Mouse (Mus musculus) layer of hippocampus, postnatal 36 days (tissue): ENCODE measurements around the gene Scamp4. TPM values are rescaled to one million over a fixed set of nuclear protein-coding genes. Genes with fewer than 3 reads are reported as not detected.

Experiments used
- DNase-seq, 2 experiments: peaks; one replicate each; pipeline ENCODE4 v3.0.0; 2022
- microRNA-seq, 2 experiments: library from miRNA; unstranded; fragments of <30 nt; microRNA quantifications; one replicate each; pipeline ENCODE4 v1.2.0; 2021
- total RNA-seq, 2 experiments: library from RNA; stranded (reverse); gene quantifications; 2 replicates each; pipeline ENCODE4 v1.2.3; 2021

Gene Scamp4
- total RNA-seq, 2 experiments from 2014 or later: 41.8 to 44.9 TPM

DNA sequence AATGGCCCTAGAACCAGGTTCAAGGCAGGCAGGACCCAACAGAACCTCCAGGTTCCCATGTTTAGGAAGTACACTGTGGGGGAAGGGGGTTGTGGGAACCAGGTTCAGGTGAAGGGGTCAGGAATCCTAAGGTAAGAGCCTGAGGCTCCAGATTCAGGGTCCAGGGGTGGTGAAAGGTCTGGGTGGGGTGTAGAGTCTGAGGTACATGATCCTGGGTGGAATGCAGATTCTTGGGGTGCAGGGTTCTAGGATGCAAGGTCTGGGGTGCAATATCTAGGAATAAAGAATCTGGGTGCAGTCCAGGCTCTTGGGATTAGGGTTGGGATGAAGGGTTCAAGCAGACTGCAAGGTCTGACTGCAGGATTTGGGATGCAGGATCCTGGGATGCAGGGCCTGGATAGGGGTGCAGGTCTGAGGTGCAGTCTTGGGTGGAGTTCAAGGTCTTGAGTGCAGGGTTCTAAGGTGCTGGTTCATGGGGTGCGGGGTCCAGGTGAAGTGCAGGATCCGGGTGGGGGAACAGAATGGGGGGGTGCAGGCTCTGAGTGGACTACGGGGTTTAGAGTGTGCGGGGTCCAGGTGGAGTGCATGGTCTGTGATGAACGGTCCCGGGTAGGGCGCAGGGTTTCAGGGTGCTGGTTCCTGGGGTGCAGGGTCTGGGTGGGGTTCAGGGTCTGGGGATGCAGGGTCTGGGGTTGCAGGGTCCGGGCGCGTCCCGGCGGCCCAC, 52.9 kb downstream of the Scamp4 start:
- DNase-seq: no peak

DNA sequence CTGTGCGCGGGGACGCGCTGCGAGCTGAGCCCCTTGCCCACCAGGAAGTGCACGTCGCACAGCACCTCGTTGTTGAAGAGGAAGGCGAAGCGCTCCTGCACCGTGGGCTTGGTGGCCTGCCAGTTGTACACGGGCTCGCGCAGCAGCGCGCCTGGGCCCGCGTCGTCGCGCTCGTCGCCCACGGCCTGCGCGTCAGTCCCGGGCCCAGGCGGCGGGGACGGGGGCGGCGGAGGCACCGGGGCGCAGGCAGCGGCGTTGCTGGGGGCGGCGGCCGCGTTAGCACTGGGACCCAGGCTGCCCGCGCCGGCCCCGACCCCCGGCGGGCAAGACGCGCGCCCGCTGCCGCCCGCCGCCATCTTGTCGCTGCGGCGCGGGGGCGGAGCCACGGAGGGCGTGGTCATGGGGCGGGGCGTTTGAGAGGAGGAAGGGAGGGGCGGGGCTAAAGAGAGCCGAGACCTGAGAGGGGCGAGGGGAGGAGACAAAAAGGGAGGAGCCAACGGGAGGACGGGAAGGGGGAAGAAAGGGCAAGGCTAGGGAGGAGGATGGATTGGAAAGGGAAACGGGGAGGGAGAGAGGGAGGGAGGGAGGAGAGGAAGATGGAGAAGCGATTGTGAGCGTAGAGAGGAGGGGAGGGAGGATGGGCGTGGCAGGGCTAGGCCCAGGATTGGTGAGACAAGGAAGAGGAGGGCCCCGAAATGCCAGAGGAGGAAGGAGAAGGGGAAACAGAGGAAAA, 53.6 kb downstream of the Scamp4 start:
- peak; percentile 90 to 93 for DNase-seq

DNA sequence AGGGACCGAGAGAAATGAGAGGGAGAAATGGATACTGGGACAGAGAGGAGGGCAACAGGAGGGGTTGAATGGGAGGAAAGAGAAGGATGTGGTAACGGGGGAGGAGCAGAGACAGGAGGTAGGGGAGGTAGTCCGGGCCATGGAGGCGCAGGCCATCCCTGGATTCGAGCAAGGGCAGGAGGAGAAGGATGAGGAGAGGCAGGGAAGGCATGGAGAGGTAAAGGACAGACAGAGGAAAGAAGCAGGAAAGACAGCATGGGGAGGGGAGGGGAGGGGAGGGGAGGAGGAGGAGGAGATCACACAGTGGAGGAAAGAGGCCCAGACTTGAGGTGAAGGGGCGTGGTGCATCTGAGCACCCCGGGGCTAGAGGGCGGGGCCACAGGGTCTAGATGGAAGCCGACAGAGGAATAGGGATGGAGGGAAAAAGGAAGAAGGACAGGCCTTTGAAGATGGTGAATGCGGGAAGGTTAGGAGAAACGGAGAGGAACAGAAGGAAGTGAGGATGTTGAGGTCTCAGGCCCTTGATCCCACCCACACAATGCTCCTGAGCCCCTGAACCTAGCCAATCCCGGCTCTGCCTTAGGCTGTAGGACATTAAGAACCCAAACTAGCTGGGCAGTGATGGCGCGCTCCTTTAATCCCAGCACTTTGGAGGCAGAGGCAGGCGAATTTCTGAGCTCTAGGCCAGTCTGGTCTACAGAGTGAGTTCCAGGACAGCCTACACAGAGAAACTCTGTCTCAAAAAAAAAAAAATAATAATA, 54.4 kb downstream of the Scamp4 start, which contains the start of gene Btbd2:
Gene Btbd2 (minus strand): TSS at position 209 of the 761 bp plus-strand sequence.
- DNase-seq: no peak

DNA sequence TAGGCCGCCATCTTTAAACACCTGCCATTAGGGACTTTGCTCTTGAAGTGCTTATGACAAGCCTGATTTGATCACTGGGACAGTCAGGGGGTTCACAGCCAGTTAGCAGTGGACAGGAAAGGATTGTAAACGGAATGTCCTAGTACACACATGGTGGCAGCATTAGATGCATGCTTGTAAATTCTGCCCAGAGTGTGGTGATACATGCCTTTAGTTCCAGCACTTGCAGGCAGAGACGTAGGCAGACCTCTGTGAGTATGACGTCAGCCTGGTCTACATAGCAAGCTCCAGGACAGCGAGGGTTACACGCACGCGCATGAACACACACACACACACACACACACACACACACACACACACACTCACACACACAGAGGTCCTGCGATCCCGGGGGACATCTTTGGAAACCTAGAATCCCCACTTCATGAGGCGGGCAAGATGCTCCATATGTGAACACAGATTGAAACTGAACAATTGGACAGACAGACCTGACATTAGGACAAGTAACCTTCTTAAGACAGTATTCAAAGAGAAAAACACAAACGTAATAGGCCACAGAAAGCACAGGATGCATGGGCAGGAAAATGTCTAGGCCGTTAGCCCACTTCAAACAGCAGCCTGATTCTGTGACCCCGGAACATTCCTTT, 55.6 kb downstream of the Scamp4 start:
- DNase-seq: no peak

DNA sequence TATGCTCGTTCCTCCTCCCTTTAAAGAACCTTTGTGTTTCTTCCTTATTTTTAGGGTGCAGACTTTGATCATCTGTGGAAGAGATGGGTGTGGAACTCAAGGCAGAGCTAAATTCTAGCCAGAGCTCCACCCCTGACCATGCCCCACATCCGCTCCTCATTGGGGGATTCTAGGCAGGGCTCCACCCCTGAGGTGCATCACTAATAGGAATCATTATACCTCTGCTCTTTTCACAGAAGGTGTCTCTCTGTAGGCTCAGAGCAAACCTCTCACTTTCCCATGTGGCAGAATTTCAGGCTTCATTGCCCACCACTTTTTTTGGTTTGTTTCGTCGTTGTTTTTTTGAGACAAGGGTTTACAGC, 56.1 kb downstream of the Scamp4 start:
- DNase-seq: no peak

DNA sequence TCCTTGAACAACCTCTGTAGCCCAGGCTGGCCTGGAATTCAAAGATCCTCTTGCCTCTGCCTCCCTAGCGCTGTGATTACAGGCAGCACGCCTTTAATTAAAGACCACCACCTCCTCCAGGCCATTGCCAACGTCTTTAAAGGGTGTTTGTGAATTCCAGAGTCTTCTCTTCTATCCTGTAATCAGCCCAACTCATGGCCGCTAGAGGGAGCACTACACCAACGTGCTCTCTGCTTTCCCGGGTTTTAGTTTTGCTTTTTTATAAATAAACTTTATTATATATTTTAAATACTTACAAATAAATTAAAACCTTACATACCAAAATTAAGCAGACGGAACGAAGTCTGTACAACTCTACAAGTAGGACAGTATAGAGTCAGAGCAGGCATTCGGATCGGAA, 56.5 kb downstream of the Scamp4 start:
- peak; percentile 64 to 70 for DNase-seq

DNA sequence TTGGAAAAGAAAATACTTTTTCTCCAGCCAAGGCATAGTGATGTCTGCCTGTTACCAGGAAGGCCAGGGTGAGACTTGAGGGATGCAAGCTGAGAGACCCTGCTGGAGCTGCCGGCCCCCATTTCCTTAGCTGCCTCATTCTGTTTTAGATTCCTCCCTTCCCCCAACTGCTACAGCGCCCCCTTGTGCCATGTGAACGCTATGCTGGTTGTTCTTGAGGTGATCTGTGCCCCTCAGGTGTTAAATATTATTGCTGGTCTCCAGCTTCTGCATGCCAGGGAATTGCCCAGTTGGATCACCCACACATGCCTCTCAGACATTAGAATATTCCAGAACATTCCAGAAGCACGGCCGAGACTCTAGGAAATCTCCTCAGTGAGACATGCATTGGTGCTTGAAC, 58.5 kb downstream of the Scamp4 start:
- no peak for DNase-seq

DNA sequence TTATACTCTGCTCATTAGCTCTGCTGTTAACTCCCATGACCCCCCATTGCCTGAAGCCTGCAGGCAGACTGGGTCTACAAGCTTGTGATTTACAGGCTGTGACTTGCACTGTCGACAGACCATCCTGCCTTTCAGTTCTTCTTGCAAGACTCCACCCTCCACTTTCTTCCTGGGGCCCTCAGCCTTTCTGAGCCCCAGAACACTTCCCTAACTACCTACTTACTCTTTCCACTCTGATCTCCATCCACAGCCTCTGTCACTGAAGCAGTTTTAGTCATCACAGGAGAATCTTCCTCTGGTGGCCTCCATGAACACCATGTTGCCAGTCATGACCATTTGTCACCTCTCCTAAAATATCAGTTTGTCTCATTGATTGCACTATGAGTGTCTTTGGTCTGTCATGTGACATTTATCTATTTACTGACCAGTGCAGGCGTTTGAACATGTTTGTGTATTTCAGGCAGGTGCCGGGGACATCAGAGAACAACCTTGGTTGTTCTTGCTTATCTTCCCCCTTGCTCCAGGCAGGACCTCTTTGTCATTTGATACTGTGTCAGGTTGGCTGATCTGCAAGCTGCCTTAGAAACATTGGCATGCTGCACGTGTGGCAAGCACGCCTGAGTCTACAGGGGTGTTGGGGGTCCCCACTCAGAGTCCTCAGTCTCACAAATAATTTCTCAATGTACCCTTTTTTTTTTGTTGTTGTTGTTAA, 61.0 kb downstream of the Scamp4 start:
- no peak for DNase-seq

DNA sequence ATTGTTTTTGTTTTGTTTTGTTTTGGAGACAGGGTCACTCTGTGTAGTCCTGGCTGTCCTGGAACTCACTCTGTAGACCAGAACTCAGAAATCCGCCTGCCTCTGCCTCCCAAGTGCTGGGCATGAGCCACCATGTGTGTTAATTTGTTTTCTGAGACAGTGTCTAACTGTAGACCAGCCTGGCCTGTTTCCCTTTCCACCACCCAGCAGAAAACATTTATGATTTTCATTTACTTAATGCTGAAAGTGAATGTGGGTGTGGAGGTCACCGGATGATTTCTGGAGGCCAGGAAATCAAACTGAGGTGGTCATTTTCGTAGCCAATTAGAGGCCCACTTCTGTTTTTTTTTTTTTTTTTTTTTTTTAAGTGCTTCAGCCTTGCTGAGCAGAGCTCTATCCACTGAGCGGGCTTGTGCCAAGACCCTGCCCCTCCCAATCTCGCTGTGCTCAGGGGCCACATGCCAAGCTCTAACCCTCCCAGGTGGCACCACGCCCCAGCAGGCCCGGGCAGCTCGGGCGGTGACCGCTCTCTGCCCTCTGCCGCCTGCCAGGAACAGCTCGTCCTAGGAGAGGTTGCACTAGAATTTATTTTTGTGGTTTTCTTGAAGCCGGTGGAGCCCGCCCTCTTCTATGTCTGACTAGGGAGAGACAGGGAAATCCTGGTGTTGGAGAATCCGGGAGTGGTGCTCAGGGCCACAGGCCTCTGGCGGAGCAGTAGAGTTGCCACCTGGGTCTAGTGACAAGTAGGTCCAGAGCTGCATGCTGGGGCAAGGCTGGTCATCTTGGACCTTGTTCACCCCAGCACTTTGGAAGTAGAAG, 61.7 kb downstream of the Scamp4 start:
- DNase-seq: peak; percentile 45 to 49

DNA sequence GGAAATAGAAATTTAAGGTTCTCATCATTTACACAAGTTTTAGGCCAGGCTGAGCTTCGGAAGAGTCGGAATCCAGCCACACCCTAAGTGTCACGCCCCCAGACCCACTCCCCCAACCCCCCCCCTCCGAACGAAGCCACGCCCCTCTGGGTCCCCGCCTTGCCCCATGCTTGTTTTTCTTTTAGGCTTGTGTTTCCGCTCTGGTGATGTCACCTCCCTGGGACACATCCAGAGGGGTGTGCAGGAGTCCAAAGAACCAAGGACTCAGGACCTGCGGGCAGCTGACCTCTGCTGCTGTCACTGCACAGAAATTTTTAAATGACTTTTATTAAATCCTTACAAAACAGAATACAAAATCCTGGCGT, 62.3 kb downstream of the Scamp4 start:
- no peak for DNase-seq

Small RNAs within 50 kb of the gene (microRNA-seq; reads per million reads assigned to microRNA genes)
- gene Mir6912: 1.5 to 4.8 reads per million in 2 experiments

Other genes starting within 250 kb of the Scamp4 start
- 10 to 100 TPM; 23.2 to 23.4 TPM for gene Plk5, start 246.4 kb upstream of the Scamp4 start, total RNA-seq
- 10 to 100 TPM; 18.2 to 18.4 TPM for gene Mex3d, start 215.2 kb upstream of the Scamp4 start, total RNA-seq
- 100 to 1,000 TPM; 148 to 156 TPM for gene Mbd3, start 203.3 kb upstream of the Scamp4 start, total RNA-seq
- gene Uqcr11, start 196.0 kb upstream of the Scamp4 start, total RNA-seq: 100 to 1,000 TPM; 443 to 467 TPM
- 10 to 100 TPM; 30.5 to 30.6 TPM for gene Tcf3, start 169.2 kb upstream of the Scamp4 start, total RNA-seq
- gene Onecut3, start 108.0 kb upstream of the Scamp4 start, total RNA-seq: under 1 TPM in 1 of 2 experiments, not detected in 1; 0.08 TPM
- under 1 TPM; 0.25 to 0.35 TPM for gene Atp8b3, start 63.7 kb upstream of the Scamp4 start, total RNA-seq
- gene Rexo1, start 41.3 kb upstream of the Scamp4 start, total RNA-seq: 10 to 100 TPM; 43.9 to 49.3 TPM
- 10 to 100 TPM; 51.7 to 56.8 TPM for gene Klf16, start 25.6 kb upstream of the Scamp4 start, total RNA-seq
- 100 to 1,000 TPM; 161 to 176 TPM for gene Abhd17a, start 12.5 kb upstream of the Scamp4 start, total RNA-seq
- gene Adat3, start within 50 bp of the Scamp4 start, total RNA-seq: 1 to 10 TPM; 3.8 to 4.5 TPM
- 1 to 10 TPM; 2.6 to 3.1 TPM for gene Gm49322, start 3.1 kb downstream of the Scamp4 start, total RNA-seq
- gene Csnk1g2, start 20.0 kb downstream of the Scamp4 start, total RNA-seq: 100 to 1,000 TPM; 216 to 241 TPM
- gene Btbd2, start 54.2 kb downstream of the Scamp4 start, total RNA-seq: 100 to 1,000 TPM; 102 to 106 TPM
- 10 to 100 TPM; 44.7 to 52.3 TPM for gene Mknk2, start 75.2 kb downstream of the Scamp4 start, total RNA-seq
- gene Mob3a, start 99.1 kb downstream of the Scamp4 start, total RNA-seq: 10 to 100 TPM; 16.0 to 16.1 TPM
- 10 to 100 TPM; 49.7 to 57.0 TPM for gene Izumo4, start 99.3 kb downstream of the Scamp4 start, total RNA-seq
- gene Ap3d1, start 139.4 kb downstream of the Scamp4 start, total RNA-seq: 100 to 1,000 TPM; 142 to 147 TPM
- gene Dot1l, start 152.3 kb downstream of the Scamp4 start, total RNA-seq: 10 to 100 TPM; 48.6 to 61.9 TPM
- gene Sf3a2, start 195.3 kb downstream of the Scamp4 start, total RNA-seq: 10 to 100 TPM; 43.8 to 47.1 TPM
- 10 to 100 TPM; 73.8 to 74.5 TPM for gene Plekhj1, start 195.8 kb downstream of the Scamp4 start, total RNA-seq
- gene Amh, start 202.4 kb downstream of the Scamp4 start, total RNA-seq: 1 to 10 TPM; 3.9 to 4.2 TPM
- 1 to 10 TPM; 2.3 to 2.5 TPM for gene Jsrp1, start 210.6 kb downstream of the Scamp4 start, total RNA-seq
- 100 to 1,000 TPM; 484 to 486 TPM for gene Oaz1, start 223.8 kb downstream of the Scamp4 start, total RNA-seq
- gene Lingo3, start 241.2 kb downstream of the Scamp4 start, total RNA-seq: 10 to 100 TPM; 40.1 to 47.7 TPM